Mouse (Mus musculus) neural tube, embryonic 11.5 days (tissue): Measurements from ENCODE around the gene Psen1. TPM values are rescaled to one million over a fixed set of nuclear protein-coding genes. Genes with fewer than 3 reads are reported as not detected.

Experiments used
- ATAC-seq: fragments of 200-750 bp; cut with Nextera tagmentation; 2 replicates; pipeline ENCODE4 v1.8.0; 2017; ENCODE audit warnings: moderate number of reproducible peaks, mild to moderate bottlenecking, moderate TSS enrichment, moderate library complexity; ENCODE audit not compliant: insufficient read depth, low FRiP score, low TSS enrichment
- DNase-seq: peaks from one replicate; pipeline ENCODE4 v3.0.0-alpha.2; 2015; ENCODE audit warnings: low spot score
- H3K27ac ChIP-seq: fragments of 300-500 bp; sonication (generic); 2 replicates; pipeline ENCODE4 v1.5.1; 2014; ENCODE audit warnings: low read depth, mild to moderate bottlenecking, low read length
- H3K27me3 ChIP-seq: fragments of 300-500 bp; sonication (generic); 2 replicates; pipeline ENCODE4 v1.6.1; 2014; ENCODE audit warnings: mild to moderate bottlenecking, low read length, mixed read lengths; ENCODE audit not compliant: control insufficient read depth, insufficient read depth
- H3K36me3 ChIP-seq: fragments of 300-500 bp; sonication (generic); 2 replicates; pipeline ENCODE4 v1.6.1; 2014; ENCODE audit warnings: mild to moderate bottlenecking, low read length, moderate library complexity, mixed read lengths; ENCODE audit not compliant: control insufficient read depth, insufficient read depth
- H3K4me1 ChIP-seq: fragments of 300-500 bp; sonication (generic); 2 replicates; pipeline ENCODE4 v1.6.1; 2014; ENCODE audit warnings: low read length, mixed read lengths; ENCODE audit not compliant: control insufficient read depth, insufficient read depth
- H3K4me2 ChIP-seq: fragments of 300-500 bp; sonication (generic); 2 replicates; pipeline ENCODE4 v1.6.1; 2014; ENCODE audit warnings: low read depth, mild to moderate bottlenecking, moderate library complexity
- H3K4me3 ChIP-seq: fragments of 300-500 bp; sonication (generic); 2 replicates; pipeline ENCODE4 v1.5.1; 2014; ENCODE audit warnings: low read depth, low read length
- H3K9ac ChIP-seq: fragments of 300-500 bp; sonication (generic); 2 replicates; pipeline ENCODE4 v1.6.1; 2014; ENCODE audit warnings: mild to moderate bottlenecking, low read length
- H3K9me3 ChIP-seq: fragments of 300-500 bp; sonication (generic); 2 replicates; pipeline ENCODE4 v1.6.1; 2016; ENCODE audit warnings: low read length; ENCODE audit not compliant: control insufficient read depth
- WGBS: fragments of 180-500 bp; shearing (Covaris S2); extraction: QIAGEN DNeasy Blood & Tissue Kit; methylation state at CpG from one replicate; pipeline ENCODE4 v1.1.7; 2014; 5-methylcytosine and 5-hydroxymethylcytosine counted together
- polyA plus RNA-seq: library from polyadenylated mRNA; unstranded; fragments of >200 nt; fragmentation: Nextera tagmentation; extraction: Ambion mirVana; gene quantifications from 2 replicates; pipeline ENCODE4 v1.2.1, GENCODE M21; 2014

The Psen1 gene
- polyA plus RNA-seq, 1 experiment from 2014 or later: 77.7 TPM

- H3K4me2 ChIP-seq: no peak overlapping the region
- no peaks in the 10 kb centered on the region for H3K4me1 ChIP-seq
- H3K9ac ChIP-seq: no peak overlapping the region
- no peaks in the 10 kb centered on the region for H3K27me3 ChIP-seq
- ATAC-seq (no peak), DNase-seq (no peak)
- no peak overlapping the region for H3K27ac ChIP-seq
- 70% methylated on average over 12 of the region's 12 CpGs for WGBS
- no peaks in the 10 kb centered on the region for H3K36me3 ChIP-seq
- H3K9me3 ChIP-seq: no peaks in the 10 kb centered on the region
- H3K4me3 ChIP-seq: no peak overlapping the region
Observed at GRCm38 (mm10) chr12:83775621-83776020, 87.7 kb downstream of the Psen1 start.

- Histone ChIP-seq H3K9me3 (no peaks in the 10 kb centered on the region), H3K36me3 (no peaks in the 10 kb centered on the region), H3K27me3 (no peaks in the 10 kb centered on the region), H3K4me3 (no peak overlapping the region), H3K9ac (no peak overlapping the region), H3K27ac (no peak overlapping the region), H3K4me2 (no peak overlapping the region), H3K4me1 (no peaks in the 10 kb centered on the region)
- DNase-seq: no peak
- WGBS: 90% methylated on average over 7 of the region's 7 CpGs
- ATAC-seq: no peak
Observed at GRCm38 (mm10) chr12:83776766-83777165, 88.8 kb downstream of the Psen1 start.

- H3K27ac ChIP-seq: no peak overlapping the region
- H3K4me3 ChIP-seq: no peak overlapping the region
- no peak overlapping the region for H3K4me2 ChIP-seq
- no peaks in the 10 kb centered on the region for H3K9me3 ChIP-seq
- no peaks in the 10 kb centered on the region for H3K36me3 ChIP-seq
- H3K4me1 ChIP-seq: no peaks in the 10 kb centered on the region
- DNase-seq: no peak
- no peak for ATAC-seq
- H3K9ac ChIP-seq: no peak overlapping the region
- no peaks in the 10 kb centered on the region for H3K27me3 ChIP-seq
- WGBS: 86% methylated on average over 3 of the region's 3 CpGs
Observed at GRCm38 (mm10) chr12:83780181-83780580, 92.2 kb downstream of the Psen1 start.

- DNase-seq (no peak), ATAC-seq (no peak)
- H3K27me3 ChIP-seq: no peaks in the 10 kb centered on the region
- no peak overlapping the region for H3K27ac ChIP-seq
- H3K36me3 ChIP-seq: no peaks in the 10 kb centered on the region
- H3K4me1 ChIP-seq: no peaks in the 10 kb centered on the region
- no peaks in the 10 kb centered on the region for H3K9me3 ChIP-seq
- 73% methylated on average over 7 of the region's 7 CpGs for WGBS
- no peak overlapping the region for H3K4me3 ChIP-seq
- no peak overlapping the region for H3K4me2 ChIP-seq
- H3K9ac ChIP-seq: no peak overlapping the region
Observed at GRCm38 (mm10) chr12:83781204-83781603, 93.3 kb downstream of the Psen1 start.

- Histone ChIP-seq H3K9ac (no peak overlapping the region), H3K27ac (no peak overlapping the region), H3K4me3 (no peak overlapping the region), H3K36me3 (no peaks in the 10 kb centered on the region), H3K4me1 (no peaks in the 10 kb centered on the region), H3K27me3 (no peaks in the 10 kb centered on the region), H3K4me2 (no peak overlapping the region), H3K9me3 (no peaks in the 10 kb centered on the region)
- 78% methylated on average over 23 of the region's 23 CpGs for WGBS
- DNase-seq: no peak
- ATAC-seq: no peak
Observed at GRCm38 (mm10) chr12:83781640-83782278, 93.8 kb downstream of the Psen1 start.

- Histone ChIP-seq H3K9me3 (no peaks in the 10 kb centered on the region), H3K9ac (no peak overlapping the region), H3K27ac (no peak overlapping the region), H3K4me2 (no peak overlapping the region), H3K4me1 (no peaks in the 10 kb centered on the region), H3K36me3 (no peaks in the 10 kb centered on the region), H3K27me3 (no peaks in the 10 kb centered on the region), H3K4me3 (no peak overlapping the region)
- ATAC-seq (no peak), DNase-seq (no peak)
- 90% methylated on average over 10 of the region's 10 CpGs for WGBS
Observed at GRCm38 (mm10) chr12:83782669-83783068, 94.7 kb downstream of the Psen1 start.

Other genes with a start within 250 kb of the Psen1 start
- 10.8 and 11.0 TPM in 2 replicates for gene Dpf3, start 200.4 kb upstream of the Psen1 start, polyA plus RNA-seq
- 24.0 and 25.3 TPM in 2 replicates for gene Dcaf4, start 167.7 kb upstream of the Psen1 start, polyA plus RNA-seq
- 25.2 and 25.9 TPM in 2 replicates for gene Zfyve1, start 90.9 kb upstream of the Psen1 start, polyA plus RNA-seq
- 249 and 251 TPM in 2 replicates for gene Rbm25, start 56.9 kb upstream of the Psen1 start, polyA plus RNA-seq
- 0.07 and 0.09 TPM in 2 replicates for gene Papln, start 75.5 kb downstream of the Psen1 start, polyA plus RNA-seq
- gene Numb, start 233.8 kb downstream of the Psen1 start, polyA plus RNA-seq: 27.1 and 30.8 TPM in 2 replicates